Comparison of ENCODE assay signal across 13 mouse cellular contexts in genomic region chr7:138968010-138968620, GRCm38 (mm10). TPM values are rescaled to one million over a fixed set of nuclear protein-coding genes. Genes with fewer than 3 reads are reported as not detected.
DNase-seq lines count a peak whose midpoint lies in the region; TF ChIP-seq lines count a peak whose summit lies in the region.
"Had no signal": no experiment of that assay in that cellular context is flagged by ENCODE, and none has a peak within 500 bp of the region (broad histone marks: within the 10 kb centered on the region; RNA-seq: fewer than 3 reads in every experiment).

No protein-coding gene starts in this region.

- H3K27ac ChIP-seq in layer of hippocampus, adult 2 months, result peak overlapping the region; percentile 91
- H3K27ac ChIP-seq: forebrain, embryonic 15.5 days; hindbrain, embryonic 13.5 days; kidney, postnatal 0 days had no signal

- H3K4me3 ChIP-seq in layer of hippocampus, adult 2 months, result peak overlapping the region; percentile 34
- H3K4me3 ChIP-seq: forebrain, embryonic 15.5 days; hindbrain, embryonic 13.5 days had no signal

- TF ChIP-seq CTCF in layer of hippocampus, adult 2 months (conservative IDR thresholded peaks at IDR 0.05), result no peak

- DNase-seq in adrenal gland, adult (ENCODE audit: inconsistent age in 2 of 2, low spot score in 1 of 2), result peak; percentile 46 to 67
- no peak for DNase-seq in adrenal gland, postnatal 4 days (ENCODE audit: low spot score in 2 of 2)
- peak; percentile 42 to 78 for DNase-seq in layer of hippocampus, adult 18-20 months (ENCODE audit: low spot score in 2 of 2)
- DNase-seq in layer of hippocampus, postnatal 10 days (ENCODE audit: low spot score in 2 of 2), result no peak
- peak; percentile 52 to 73 for DNase-seq in layer of hippocampus, adult 2 months (ENCODE audit: low spot score in 2 of 2)
- DNase-seq in right cerebral cortex, postnatal 10 days (ENCODE audit: low spot score in 2 of 2), result peak; percentile 43 to 47
- no peak for DNase-seq in ovary, postnatal 36 days (ENCODE audit: low spot score)
- no peak for DNase-seq in cerebellum, adult 9-10 months
- DNase-seq: lung, postnatal 4 days had no signal

RNA-seq across cellular contexts. Expression of gene Jakmip3, which starts 27.6 kb away (rescaled TPM):
- total RNA-seq in adrenal gland, postnatal 4 days (2021), result 1 to 10 TPM; 3.5 to 5.0 TPM
- 10 to 100 TPM; 46.4 to 47.8 TPM for total RNA-seq in layer of hippocampus, adult 18-20 months (2021)
- 10 to 100 TPM; 54.6 to 60.2 TPM for total RNA-seq in layer of hippocampus, postnatal 10 days (2021)
- 10 to 100 TPM; 51.0 to 58.1 TPM for total RNA-seq in layer of hippocampus, adult 2 months (2021)
- total RNA-seq: liver, adult 2 months had no signal

RNA-seq across cellular contexts. Expression of gene Bnip3, which starts 58.8 kb away (rescaled TPM):
- 100 to 1,000 TPM; 124 to 135 TPM for total RNA-seq in adrenal gland, postnatal 4 days (2021)
- 100 to 1,000 TPM; 103 to 113 TPM for total RNA-seq in layer of hippocampus, adult 18-20 months (2021)
- 100 to 1,000 TPM; 106 to 113 TPM for total RNA-seq in layer of hippocampus, postnatal 10 days (2021)
- 100 to 1,000 TPM in 1 of 2 experiments, 10 to 100 TPM in 1; 96.5 to 112 TPM for total RNA-seq in layer of hippocampus, adult 2 months (2021)

Comparison
In these comparisons a context has a peak if more than half of its experiments do, and no peak if none do; other contexts are left out.
1. DNase-seq: peak in adrenal gland, adult (2 of 2), layer of hippocampus, adult 18-20 months (2 of 2), layer of hippocampus, adult 2 months (2 of 2) and right cerebral cortex, postnatal 10 days (2 of 2); none in adrenal gland, postnatal 4 days (0 of 2), layer of hippocampus, postnatal 10 days (0 of 2), ovary, postnatal 36 days (single experiment) and cerebellum, adult 9-10 months (single experiment).
2. RNA of gene Jakmip3, which starts 27.6 kb away (total RNA-seq): 54.6 to 60.2 TPM in layer of hippocampus, postnatal 10 days, 51.0 to 58.1 TPM in layer of hippocampus, adult 2 months and 46.4 to 47.8 TPM in layer of hippocampus, adult 18-20 months; 3.5 to 5.0 TPM in adrenal gland, postnatal 4 days; every median in the first group is over 4 times any median in the second.